Mouse (Mus musculus) myocyte (in vitro differentiated cells): Measurements from ENCODE around the gene Dpf2. TPM values are rescaled to one million over a fixed set of nuclear protein-coding genes. Genes with fewer than 3 reads are reported as not detected.

Source experiments
- H3K27me3 ChIP-seq: one replicate; pipeline ENCODE4 v1.6.1; 2011; ENCODE audit not compliant: control insufficient read depth, insufficient read depth, insufficient read length
- H3K36me3 ChIP-seq: one replicate; pipeline ENCODE4 v1.6.1; 2011; ENCODE audit not compliant: control insufficient read depth, insufficient read depth
- H3K4me2 ChIP-seq: one replicate; pipeline ENCODE4 v1.6.1; 2011; ENCODE audit warnings: low read depth, control low read depth
- H3K4me3 ChIP-seq: one replicate; pipeline ENCODE4 v1.5.1; 2011; ENCODE audit warnings: mild to moderate bottlenecking, control low read depth, moderate library complexity
- H3K79me2 ChIP-seq: one replicate; pipeline ENCODE4 v1.6.1; 2011; ENCODE audit not compliant: control insufficient read depth, insufficient read depth
- H3ac ChIP-seq: one replicate; pipeline ENCODE4 v1.6.1; 2011; ENCODE audit not compliant: control insufficient read depth, insufficient read length
- CEBPB ChIP-seq: IDR thresholded peaks from 2 replicates; pipeline ENCODE4 v1.6.1; 2011; ENCODE audit warnings: mild to moderate bottlenecking, moderate library complexity; ENCODE audit not compliant: poor library complexity, insufficient read depth, severe bottlenecking
- E2F4 ChIP-seq: IDR thresholded peaks from one replicate; pipeline ENCODE4 v1.6.1; 2011; ENCODE audit warnings: mild to moderate bottlenecking, control low read depth, moderate library complexity; ENCODE audit not compliant: insufficient read depth
- MAX ChIP-seq: IDR thresholded peaks from one replicate; pipeline ENCODE4 v1.6.1; 2011; ENCODE audit warnings: low read depth, mild to moderate bottlenecking, control low read depth
- MYOD1 ChIP-seq, 3 experiments: IDR thresholded peaks; one replicate each; pipeline ENCODE4 v1.6.1; 2011; ENCODE audit warnings: control low read depth in 2 of 3, low read depth in 2 of 3, mild to moderate bottlenecking in 2 of 3, moderate library complexity in 1 of 3; ENCODE audit not compliant: insufficient read length in 2 of 3, control insufficient read depth in 1 of 3
- MYOG ChIP-seq, 3 experiments: IDR thresholded peaks; one replicate each; pipeline ENCODE4 v1.6.1; 2011; ENCODE audit warnings: control low read depth in 2 of 3, low read depth in 2 of 3, mild to moderate bottlenecking in 2 of 3; ENCODE audit not compliant: insufficient read length in 2 of 3, control insufficient read depth in 1 of 3, insufficient read depth in 1 of 3
- POLR2A ChIP-seq: IDR thresholded peaks from one replicate; pipeline ENCODE4 v1.6.1; 2011; ENCODE audit warnings: low read depth, mild to moderate bottlenecking, control low read depth, moderate library complexity; ENCODE audit not compliant: insufficient read length
- POLR2AphosphoS2 ChIP-seq: IDR thresholded peaks from one replicate; pipeline ENCODE4 v1.6.1; 2011; ENCODE audit warnings: low read depth, control low read depth; ENCODE audit not compliant: insufficient read length
- REST ChIP-seq: IDR thresholded peaks from one replicate; pipeline ENCODE4 v1.6.1; 2011; ENCODE audit warnings: mild to moderate bottlenecking, control low read depth, moderate library complexity; ENCODE audit not compliant: insufficient read depth, insufficient read length
- SRF ChIP-seq: IDR thresholded peaks from one replicate; pipeline ENCODE4 v1.6.1; 2011; ENCODE audit warnings: low read depth; ENCODE audit not compliant: control insufficient read depth, insufficient read length
- TCF12 ChIP-seq: IDR thresholded peaks from one replicate; pipeline ENCODE4 v1.6.1; 2011; ENCODE audit warnings: mild to moderate bottlenecking, control low read depth; ENCODE audit not compliant: poor library complexity, insufficient read depth, severe bottlenecking
- TCF3 ChIP-seq: IDR thresholded peaks from one replicate; pipeline ENCODE4 v1.6.1; 2011; ENCODE audit warnings: low read depth, control low read depth; ENCODE audit not compliant: insufficient read length
- USF1 ChIP-seq: IDR thresholded peaks from one replicate; pipeline ENCODE4 v1.6.1; 2011; ENCODE audit warnings: low read depth, mild to moderate bottlenecking, control low read depth, moderate library complexity
- polyA plus RNA-seq: library from polyadenylated mRNA; unstranded; fragments of >200 nt; fragmentation: generic; extraction: Trizol; gene quantifications from one replicate; pipeline ENCODE4 v1.2.1, GENCODE M21; 2012; ENCODE audit warnings: missing spikeins

Dpf2 gene
- polyA plus RNA-seq, 1 experiment = 78.5 TPM

DNA sequence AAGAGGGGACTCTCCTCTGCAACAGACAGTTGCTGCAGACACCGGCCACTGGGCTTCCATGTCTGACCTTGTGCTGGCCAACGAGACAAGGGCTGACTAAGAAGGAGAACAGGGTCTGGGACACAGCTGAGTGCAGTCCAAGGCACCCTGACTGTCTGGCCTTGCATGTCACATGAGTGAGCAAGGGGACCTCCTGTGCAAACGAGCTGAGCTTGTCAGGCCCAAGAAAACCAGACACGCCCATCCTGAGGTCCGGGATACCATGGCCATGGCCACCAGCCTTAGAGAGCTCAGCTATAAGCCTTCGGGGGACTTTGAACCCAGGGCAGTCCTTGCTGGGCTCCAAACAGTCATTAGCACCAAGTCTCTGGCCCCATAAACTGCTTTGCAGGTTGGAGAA lies 44.7 kb downstream of the Dpf2 start:
- no peak overlapping the region for H3ac ChIP-seq
- TF ChIP-seq CEBPB (no peak), MYOG (IDR thresholded peaks at IDR 0.05; ENCODE audit: control insufficient read depth in 1 of 3, insufficient read depth in 1 of 3, insufficient read length in 2 of 3, low read depth in 2 of 3) (no peak), SRF (no peak), POLR2AphosphoS2 (no peak), POLR2A (no peak), E2F4 (no peak), MYOD1 (IDR thresholded peaks at IDR 0.05; ENCODE audit: control insufficient read depth in 1 of 3, insufficient read length in 2 of 3, low read depth in 2 of 3) (no peak), TCF3 (no peak), USF1 (no peak), MAX (no peak), TCF12 (no peak), REST (no peak)
- H3K4me2 ChIP-seq = no peak overlapping the region
- no peaks in the 10 kb centered on the region for H3K27me3 ChIP-seq
- H3K36me3 ChIP-seq = peaks cover 15% of the 10 kb centered on the region
- H3K4me3 ChIP-seq = no peak overlapping the region
- H3K79me2 ChIP-seq = peaks cover 5% of the 10 kb centered on the region

DNA sequence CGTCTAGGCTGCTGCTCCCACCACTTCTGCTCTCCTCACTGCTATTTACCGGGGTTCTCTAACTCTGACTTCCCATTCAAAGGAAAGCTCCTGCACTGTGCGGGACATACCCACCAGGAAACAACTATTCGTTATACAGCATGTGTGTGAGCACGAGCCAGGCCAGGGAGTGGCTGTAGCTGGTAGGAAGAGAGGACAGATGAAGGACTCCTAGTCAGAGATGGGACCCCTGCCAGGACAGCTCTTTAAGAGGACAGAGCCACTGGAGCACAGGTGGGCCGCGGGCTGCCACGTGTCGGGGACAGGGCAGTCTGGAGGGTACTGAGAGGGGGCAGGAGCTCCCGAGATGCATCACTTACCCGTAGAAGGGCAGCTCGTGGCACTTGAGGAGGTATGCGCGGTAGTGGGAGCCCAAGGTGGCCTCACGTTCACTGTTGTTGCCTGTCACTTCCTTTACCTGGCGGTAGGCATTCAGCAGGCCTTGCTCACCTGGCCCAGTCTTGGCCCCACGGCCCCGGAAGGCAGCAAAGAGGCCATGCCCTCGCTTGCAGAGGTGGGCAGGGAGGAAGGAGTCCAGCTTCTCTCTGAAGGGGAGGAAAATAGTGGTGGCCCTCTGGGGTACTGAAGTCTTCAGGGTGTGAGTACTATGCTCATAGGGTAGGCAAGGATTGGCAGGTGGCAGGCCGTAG lies 48.0 kb downstream of the Dpf2 start:
- no peak overlapping the region for H3K4me2 ChIP-seq
- no peak overlapping the region for H3ac ChIP-seq
- TF ChIP-seq TCF3 = no peak
- no peak for TF ChIP-seq TCF12
- no peak for TF ChIP-seq POLR2AphosphoS2
- no peak for TF ChIP-seq MAX
- no peak for TF ChIP-seq REST
- no peak for TF ChIP-seq SRF
- TF ChIP-seq MYOG (IDR thresholded peaks at IDR 0.05; ENCODE audit: control insufficient read depth in 1 of 3, insufficient read depth in 1 of 3, insufficient read length in 2 of 3, low read depth in 2 of 3) = no peak
- TF ChIP-seq POLR2A = no peak
- TF ChIP-seq CEBPB = no peak
- no peak for TF ChIP-seq E2F4
- no peak for TF ChIP-seq MYOD1 (IDR thresholded peaks at IDR 0.05; ENCODE audit: control insufficient read depth in 1 of 3, insufficient read length in 2 of 3, low read depth in 2 of 3)

DNA sequence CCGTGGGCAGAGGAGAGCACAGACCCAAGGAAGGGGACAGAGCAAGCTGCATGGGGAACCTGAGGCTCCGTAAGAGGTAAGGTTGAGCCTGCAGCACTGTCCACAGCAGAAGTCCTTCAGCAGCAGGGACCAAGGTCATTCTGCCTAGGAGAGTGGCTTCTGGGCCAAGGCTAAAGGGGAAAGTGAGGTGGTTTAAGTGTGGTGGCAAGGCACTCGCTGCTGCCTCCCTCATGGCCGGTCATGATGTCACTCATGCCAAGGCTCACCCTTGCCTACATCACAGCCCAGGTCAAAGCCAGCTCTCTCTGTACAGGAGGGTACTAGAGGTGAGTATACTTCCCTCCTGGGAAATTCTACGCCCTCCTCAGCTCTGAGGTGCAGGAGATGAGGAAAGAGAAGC lies 49.0 kb downstream of the Dpf2 start:
- Histone ChIP-seq H3K4me2 (no peak overlapping the region), H3K4me3 (no peak overlapping the region), H3K36me3 (peaks cover 19% of the 10 kb centered on the region), H3K27me3 (no peaks in the 10 kb centered on the region), H3K79me2 (no peaks in the 10 kb centered on the region), H3ac (no peak overlapping the region)
- TF ChIP-seq TCF12 (no peak), USF1 (no peak), SRF (no peak), TCF3 (no peak), POLR2AphosphoS2 (no peak), MYOG (IDR thresholded peaks at IDR 0.05; ENCODE audit: control insufficient read depth in 1 of 3, insufficient read depth in 1 of 3, insufficient read length in 2 of 3, low read depth in 2 of 3) (no peak)

More for the DNA sequence above, 48.0 kb downstream of the Dpf2 start:
- peaks cover 16% of the 10 kb centered on the region for H3K36me3 ChIP-seq
- no peak overlapping the region for H3K4me3 ChIP-seq
- H3K27me3 ChIP-seq = no peaks in the 10 kb centered on the region
- no peaks in the 10 kb centered on the region for H3K79me2 ChIP-seq

DNA sequence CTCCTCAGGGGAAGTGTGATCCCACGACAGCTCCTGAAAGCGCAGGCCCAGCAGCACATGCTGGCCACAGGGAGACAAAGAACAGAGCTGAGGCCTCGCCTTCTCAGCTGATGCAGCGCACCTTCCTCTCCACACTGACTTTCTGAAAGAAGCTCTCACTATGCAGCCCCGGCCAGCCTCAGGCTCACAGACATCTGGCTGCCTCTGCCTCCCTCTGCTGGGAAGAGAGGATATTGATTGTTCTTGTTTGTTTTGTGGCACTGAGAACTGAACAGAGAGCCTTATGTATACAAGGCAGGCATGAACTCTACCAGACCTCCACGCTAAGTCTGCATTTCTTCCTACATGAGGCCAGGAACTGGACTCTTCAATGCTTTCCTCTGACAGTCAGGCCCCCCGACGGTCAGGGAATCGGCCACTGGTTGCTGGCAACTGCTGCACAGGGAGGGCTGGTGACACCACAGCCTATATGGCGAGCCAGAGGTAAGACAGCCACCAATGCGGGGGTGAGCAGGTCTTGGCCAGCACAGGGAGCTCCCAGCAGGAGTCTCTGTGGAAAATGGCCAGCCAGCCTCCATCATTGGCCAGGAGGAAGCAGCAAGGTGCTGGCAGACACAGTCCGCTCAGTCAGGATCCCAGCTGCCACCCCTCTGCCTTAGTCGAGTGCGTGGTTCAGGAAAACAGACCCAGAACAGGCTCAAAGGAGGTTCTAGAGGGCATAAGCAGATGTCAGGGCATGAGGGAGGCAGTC lies 50.3 kb downstream of the Dpf2 start:
- peaks cover 17% of the 10 kb centered on the region for H3K36me3 ChIP-seq
- H3K79me2 ChIP-seq = no peaks in the 10 kb centered on the region
- TF ChIP-seq CEBPB = no peak
- no peak for TF ChIP-seq POLR2A
- no peak for TF ChIP-seq SRF
- TF ChIP-seq E2F4 = no peak
- TF ChIP-seq MAX = no peak
- TF ChIP-seq MYOD1 (IDR thresholded peaks at IDR 0.05; ENCODE audit: control insufficient read depth in 1 of 3, insufficient read length in 2 of 3, low read depth in 2 of 3) = no peak
- TF ChIP-seq TCF12 = no peak
- no peak overlapping the region for H3K4me3 ChIP-seq
- no peak overlapping the region for H3K4me2 ChIP-seq
- H3ac ChIP-seq = no peak overlapping the region
- no peaks in the 10 kb centered on the region for H3K27me3 ChIP-seq

DNA sequence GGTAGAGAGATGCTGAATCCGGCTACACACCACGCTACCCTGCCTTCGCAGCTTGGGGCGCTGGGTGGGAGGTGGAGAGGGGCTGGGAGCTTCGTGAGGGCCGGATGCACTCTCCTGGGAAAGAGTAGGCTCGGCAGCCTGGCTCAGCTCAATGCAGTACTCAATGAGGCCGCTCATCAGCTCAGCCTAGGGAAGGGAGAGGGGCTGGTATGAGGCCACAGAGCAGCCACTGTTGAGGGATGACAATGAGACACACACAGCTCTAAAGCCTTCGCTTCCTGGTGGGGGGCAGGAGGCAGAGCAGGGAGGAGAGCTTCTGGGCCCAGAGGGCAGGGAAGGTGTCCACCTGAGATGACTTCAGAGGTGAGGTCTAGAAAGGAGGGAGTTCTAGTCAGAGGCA lies 56.2 kb downstream of the Dpf2 start:
- Histone ChIP-seq H3K79me2 (no peaks in the 10 kb centered on the region), H3ac (no peak overlapping the region), H3K4me3 (no peak overlapping the region), H3K4me2 (no peak overlapping the region), H3K27me3 (no peaks in the 10 kb centered on the region), H3K36me3 (peaks cover 22% of the 10 kb centered on the region)
- TF ChIP-seq MYOG (IDR thresholded peaks at IDR 0.05; ENCODE audit: control insufficient read depth in 1 of 3, insufficient read depth in 1 of 3, insufficient read length in 2 of 3, low read depth in 2 of 3) (no peak), TCF12 (no peak), SRF (no peak), USF1 (no peak), POLR2AphosphoS2 (no peak), MYOD1 (IDR thresholded peaks at IDR 0.05; ENCODE audit: control insufficient read depth in 1 of 3, insufficient read length in 2 of 3, low read depth in 2 of 3) (no peak), REST (no peak), TCF3 (no peak), POLR2A (no peak), CEBPB (no peak), E2F4 (no peak), MAX (no peak)
